Mouse (Mus musculus) limb, embryonic 11.5 days (tissue): ENCODE results near the gene Fam49a. TPM values are rescaled to one million over a fixed set of nuclear protein-coding genes. Genes with fewer than 3 reads are reported as not detected.

Source experiments
- ATAC-seq: fragments of 200-750 bp; cut with Nextera tagmentation; 2 replicates; pipeline ENCODE4 v1.8.0; 2017; ENCODE audit warnings: low read depth; ENCODE audit not compliant: insufficient number of reproducible peaks, low FRiP score, low TSS enrichment
- DNase-seq: peaks from one replicate; pipeline ENCODE4 v3.0.0-alpha.2; 2015; ENCODE audit warnings: low spot score
- H3K27ac ChIP-seq: fragments of 300-500 bp; sonication (generic); replicated peaks from 2 replicates; pipeline ENCODE4 v1.5.1; 2014; ENCODE audit warnings: low read depth, mild to moderate bottlenecking, low read length
- H3K27me3 ChIP-seq: fragments of 300-500 bp; sonication (generic); 2 replicates; pipeline ENCODE4 v1.6.1; 2014; ENCODE audit warnings: mild to moderate bottlenecking, low read length, mixed read lengths; ENCODE audit not compliant: control insufficient read depth, insufficient read depth
- H3K36me3 ChIP-seq: fragments of 300-500 bp; sonication (generic); 2 replicates; pipeline ENCODE4 v1.6.1; 2014; ENCODE audit warnings: mild to moderate bottlenecking, low read length, moderate library complexity, mixed read lengths; ENCODE audit not compliant: control insufficient read depth, insufficient read depth
- H3K4me1 ChIP-seq: fragments of 300-500 bp; sonication (generic); 2 replicates; pipeline ENCODE4 v1.6.1; 2014; ENCODE audit warnings: low read length, mixed read lengths; ENCODE audit not compliant: control insufficient read depth, insufficient read depth
- H3K4me2 ChIP-seq: fragments of 300-500 bp; sonication (generic); 2 replicates; pipeline ENCODE4 v1.6.1; 2014; ENCODE audit warnings: low read depth, mild to moderate bottlenecking, moderate library complexity; ENCODE audit not compliant: severe bottlenecking
- H3K4me3 ChIP-seq: fragments of 300-500 bp; sonication (generic); 2 replicates; pipeline ENCODE4 v1.5.1; 2014; ENCODE audit warnings: low read depth, low read length
- H3K9ac ChIP-seq: fragments of 300-500 bp; sonication (generic); 2 replicates; pipeline ENCODE4 v1.6.1; 2014; ENCODE audit warnings: mild to moderate bottlenecking, low read length
- H3K9me3 ChIP-seq: fragments of 300-500 bp; sonication (generic); 2 replicates; pipeline ENCODE4 v1.6.1; 2016; ENCODE audit warnings: low read length; ENCODE audit not compliant: control insufficient read depth
- WGBS: fragments of 180-500 bp; shearing (Covaris S2); extraction: QIAGEN DNeasy Blood & Tissue Kit; methylation state at CpG from one replicate; pipeline ENCODE4 v1.1.7; 2014; 5-methylcytosine and 5-hydroxymethylcytosine counted together
- polyA plus RNA-seq: library from polyadenylated mRNA; unstranded; fragments of >200 nt; fragmentation: Nextera tagmentation; extraction: Ambion mirVana; gene quantifications from 2 replicates; pipeline ENCODE4 v1.2.1, GENCODE M21; 2014

Fam49a gene
- 7.5 and 8.4 TPM in 2 replicates for polyA plus RNA-seq

- DNase-seq (peak; percentile 83), ATAC-seq (peak; percentile 88)
- H3K36me3 ChIP-seq, result no peaks in the 10 kb centered on the region
- peak within 1 kb of the TSS; percentile 55 for H3K9ac ChIP-seq
- peaks cover 2% of the 10 kb centered on the region; the same call in 1 of the 2 replicates for H3K27me3 ChIP-seq
- peak within 1 kb of the TSS; percentile 39 for H3K4me3 ChIP-seq
- WGBS, result under 1% methylated on average over 47 of the region's 62 CpGs
- H3K27ac ChIP-seq, result no peak within 1 kb of the TSS
- H3K4me2 ChIP-seq, result peak within 1 kb of the TSS; percentile 64
- H3K4me1 ChIP-seq, result peaks cover 13% of the 10 kb centered on the region
- H3K9me3 ChIP-seq, result no peaks in the 10 kb centered on the region
Observed at GRCm38 (mm10) chr12:12261987-12262971, at the start of gene Fam49a. Gene Fam49a, plus strand, starts transcription at chr12:12262139.

DNA sequence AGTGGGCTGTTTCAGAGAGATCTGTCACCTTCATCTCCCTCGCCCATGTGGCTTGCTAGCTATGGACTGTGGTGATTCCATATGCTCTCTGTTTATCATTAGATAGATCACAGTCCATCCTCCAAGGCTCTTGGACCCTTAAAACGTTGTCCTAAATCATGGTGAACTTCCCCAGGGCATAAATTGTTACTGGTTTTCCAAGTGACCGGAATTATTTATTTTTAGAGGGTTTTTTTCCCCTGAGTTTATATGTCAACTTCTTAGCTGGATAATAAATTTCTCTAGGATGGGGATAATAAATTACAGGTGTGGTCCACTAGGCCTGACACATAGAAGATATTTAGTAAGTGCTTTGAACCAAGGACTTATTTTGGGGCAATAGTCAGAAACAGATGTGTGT, 48.4 kb upstream of the Fam49a start:
- no peak for DNase-seq
- H3K36me3 ChIP-seq, result no peaks in the 10 kb centered on the region
- WGBS, result 55% methylated on average over 3 of the region's 3 CpGs
- H3K4me1 ChIP-seq, result no peaks in the 10 kb centered on the region
- ATAC-seq, result no peak
- H3K4me3 ChIP-seq, result no peak overlapping the region
- no peaks in the 10 kb centered on the region for H3K9me3 ChIP-seq
- H3K9ac ChIP-seq, result no peak overlapping the region
- no peak overlapping the region for H3K4me2 ChIP-seq
- H3K27me3 ChIP-seq, result no peaks in the 10 kb centered on the region
- H3K27ac ChIP-seq, result no peak overlapping the region

- no peaks in the 10 kb centered on the region for H3K27me3 ChIP-seq
- no peaks in the 10 kb centered on the region for H3K36me3 ChIP-seq
- H3K4me2 ChIP-seq, result no peak overlapping the region
- H3K4me1 ChIP-seq, result no peaks in the 10 kb centered on the region
- H3K27ac ChIP-seq, result no peak overlapping the region
- DNase-seq, result no peak
- no peaks in the 10 kb centered on the region for H3K9me3 ChIP-seq
- ATAC-seq, result no peak
- H3K4me3 ChIP-seq, result no peak overlapping the region
- H3K9ac ChIP-seq, result no peak overlapping the region
- 83% methylated on average over 5 of the region's 5 CpGs for WGBS
Observed at GRCm38 (mm10) chr12:12218947-12219346, 43.0 kb upstream of the Fam49a start.

- Histone ChIP-seq H3K36me3 (no peaks in the 10 kb centered on the region), H3K27ac (no peak overlapping the region), H3K4me2 (no peak overlapping the region), H3K27me3 (no peaks in the 10 kb centered on the region), H3K4me3 (no peak overlapping the region), H3K9me3 (no peaks in the 10 kb centered on the region), H3K9ac (no peak overlapping the region), H3K4me1 (no peaks in the 10 kb centered on the region)
- 80% methylated on average over 8 of the region's 8 CpGs for WGBS
- DNase-seq (no peak), ATAC-seq (no peak)
Observed at GRCm38 (mm10) chr12:12220755-12221496, 41.0 kb upstream of the Fam49a start.

GRCm38 (mm10) chr12:12222585-12223290, 39.2 kb upstream of the Fam49a start:
- DNase-seq, result no peak
- Histone ChIP-seq H3K9me3 (no peaks in the 10 kb centered on the region), H3K27ac (no peak overlapping the region), H3K9ac (no peak overlapping the region), H3K4me2 (no peak overlapping the region), H3K27me3 (no peaks in the 10 kb centered on the region), H3K36me3 (no peaks in the 10 kb centered on the region), H3K4me1 (no peaks in the 10 kb centered on the region), H3K4me3 (no peak overlapping the region)
- no peak for ATAC-seq
- WGBS, result 83% methylated on average over 9 of the region's 9 CpGs

DNA sequence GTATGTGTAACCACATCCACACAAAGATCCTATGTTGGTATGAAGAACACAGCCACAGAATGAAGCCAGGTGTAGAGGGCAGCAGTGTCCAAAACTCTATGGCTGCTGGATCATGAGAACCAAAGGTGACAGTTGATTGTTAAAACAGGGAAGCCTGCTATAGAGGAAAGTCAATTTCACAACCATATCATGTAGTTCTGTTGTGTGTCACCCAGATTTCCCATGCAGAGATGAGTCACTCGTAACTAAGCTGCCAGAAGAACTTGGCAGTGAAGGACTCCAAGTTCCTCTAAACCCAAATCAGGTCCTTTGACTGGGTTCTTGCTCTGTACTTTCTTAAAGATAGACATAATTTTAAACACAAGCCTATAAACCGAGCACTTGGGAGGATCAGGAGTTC, 38.6 kb upstream of the Fam49a start:
- no peak overlapping the region for H3K9ac ChIP-seq
- ATAC-seq (no peak), DNase-seq (no peak)
- H3K4me2 ChIP-seq, result no peak overlapping the region
- no peaks in the 10 kb centered on the region for H3K36me3 ChIP-seq
- 88% methylated on average over 2 of the region's 2 CpGs for WGBS
- H3K4me1 ChIP-seq, result no peaks in the 10 kb centered on the region
- no peak overlapping the region for H3K27ac ChIP-seq
- no peaks in the 10 kb centered on the region for H3K27me3 ChIP-seq
- H3K4me3 ChIP-seq, result no peak overlapping the region
- no peaks in the 10 kb centered on the region for H3K9me3 ChIP-seq

GRCm38 (mm10) chr12:12225706-12226105, 36.2 kb upstream of the Fam49a start:
- DNase-seq, result no peak
- ATAC-seq, result no peak

GRCm38 (mm10) chr12:12227594-12227993, 34.3 kb upstream of the Fam49a start:
- Histone ChIP-seq H3K27ac (no peak overlapping the region), H3K27me3 (no peaks in the 10 kb centered on the region), H3K4me2 (no peak overlapping the region), H3K9me3 (no peaks in the 10 kb centered on the region), H3K36me3 (no peaks in the 10 kb centered on the region), H3K4me1 (no peaks in the 10 kb centered on the region), H3K9ac (no peak overlapping the region), H3K4me3 (no peak overlapping the region)
- no peak for ATAC-seq
- 76% methylated on average over 3 of the region's 3 CpGs for WGBS
- no peak for DNase-seq

More at GRCm38 (mm10) chr12:12225706-12226105, 36.2 kb upstream of the Fam49a start:
- no peaks in the 10 kb centered on the region for H3K36me3 ChIP-seq
- H3K4me3 ChIP-seq, result no peak overlapping the region
- no peak overlapping the region for H3K27ac ChIP-seq
- H3K9ac ChIP-seq, result no peak overlapping the region
- no peak overlapping the region for H3K4me2 ChIP-seq
- H3K27me3 ChIP-seq, result no peaks in the 10 kb centered on the region
- 83% methylated on average over 6 of the region's 6 CpGs for WGBS
- H3K4me1 ChIP-seq, result no peaks in the 10 kb centered on the region
- H3K9me3 ChIP-seq, result no peaks in the 10 kb centered on the region
